9 mouse cellular contexts compared by ENCODE assay signal in genomic region chr4:40680250-40680860, GRCm38 (mm10). TPM values are rescaled to one million over a fixed set of nuclear protein-coding genes. Genes with fewer than 3 reads are reported as not detected.
DNase-seq lines count a peak whose midpoint lies in the region; ATAC-seq and TF ChIP-seq lines count a peak whose summit lies in the region.
"Had no signal": no experiment of that assay in that cellular context is flagged by ENCODE, and none has a peak within 500 bp of the region (broad histone marks: within the 10 kb centered on the region; RNA-seq: fewer than 3 reads in every experiment).

No protein-coding gene starts in this region.

- no peak overlapping the region for H3K4me2 ChIP-seq in forebrain, embryonic 16.5 days (ENCODE audit: low read length)
- H3K4me2 ChIP-seq in liver, postnatal 0 days (ENCODE audit: low read depth, low read length) = no peak overlapping the region

- H3K27me3 ChIP-seq in forebrain, embryonic 16.5 days (replicated peaks; ENCODE audit: control insufficient read depth, insufficient read depth, low read length) = no peaks in the 10 kb centered on the region
- H3K27me3 ChIP-seq in liver, postnatal 0 days (ENCODE audit: insufficient read depth, low read length) = no peaks in the 10 kb centered on the region

- no peaks in the 10 kb centered on the region for H3K9me3 ChIP-seq in forebrain, embryonic 16.5 days (ENCODE audit: control insufficient read depth, low read length)
- H3K9me3 ChIP-seq in liver, postnatal 0 days (ENCODE audit: low read length) = no peaks in the 10 kb centered on the region

- 54% methylated on average over 5 of the region's 5 CpGs for WGBS in forebrain, embryonic 16.5 days
- WGBS in liver, postnatal 0 days (ENCODE audit: insufficient replicate concordance) = 57% methylated on average over 5 of the region's 5 CpGs

- intact Hi-C loops in gastrocnemius, postnatal 14 days (cut with DNase I; ENCODE audit: low total_unique reads) = loop anchor here (5.0 kb wide), 1 partner anchor 378 kb away; no protein-coding TSS in a partner anchor

- 0 out of 2 replicates have a peak, but pooled peaks cover 3% of the 10 kb centered on the region for H3K36me3 ChIP-seq in forebrain, embryonic 16.5 days (ENCODE audit: control insufficient read depth, insufficient read depth)
- H3K36me3 ChIP-seq in liver, postnatal 0 days (replicated peaks; ENCODE audit: insufficient read depth, low read length) = no peaks in the 10 kb centered on the region

- no peak overlapping the region for H3K9ac ChIP-seq in forebrain, embryonic 16.5 days (replicated peaks; ENCODE audit: low read depth, low read length)
- H3K9ac ChIP-seq in liver, postnatal 0 days (replicated peaks) = no peak overlapping the region

- H3K4me3 ChIP-seq in forebrain, embryonic 16.5 days (replicated peaks; ENCODE audit: low read length) = no peak overlapping the region
- no peak overlapping the region for H3K4me3 ChIP-seq in liver, postnatal 0 days (ENCODE audit: low read depth, low read length)
- H3K4me3 ChIP-seq: erythroblast, embryonic 14.5 days had no signal

- no peak for TF ChIP-seq EP300 in liver, postnatal 0 days (IDR thresholded peaks at IDR 0.05; ENCODE audit: low read depth)

- TF ChIP-seq CTCF in liver, postnatal 0 days (IDR thresholded peaks at IDR 0.05; ENCODE audit: low read depth) = peak; percentile 92

- peak; percentile 32; the same call in 1 of the 2 replicates for ATAC-seq in forebrain, embryonic 16.5 days
- peak; percentile 47; the same call in 1 of the 2 replicates for ATAC-seq in liver, postnatal 0 days

- H3K4me1 ChIP-seq in forebrain, embryonic 16.5 days (replicated peaks; ENCODE audit: control insufficient read depth, insufficient read depth, low read length) = no peaks in the 10 kb centered on the region
- no peaks in the 10 kb centered on the region for H3K4me1 ChIP-seq in liver, postnatal 0 days (ENCODE audit: insufficient read depth)

- DNase-seq in gastrocnemius, adult 18-20 months (ENCODE audit: low spot score) = peak; percentile 18
- DNase-seq in gastrocnemius, postnatal 14 days = no peak
- peak; percentile 57 to 66 for DNase-seq in B cell, adult 2 months
- peak; percentile 87 for DNase-seq in ZHBTc4 (ENCODE audit: low read depth, low spot score)
- DNase-seq in liver, postnatal 0 days = peak; percentile 40
- peak; percentile 17 to 40 for DNase-seq in spleen, postnatal 36 days (ENCODE audit: low spot score in 2 of 2)
- no peak for DNase-seq in layer of hippocampus, postnatal 36 days

- H3K27ac ChIP-seq in forebrain, embryonic 16.5 days (ENCODE audit: low read length) = no peak overlapping the region
- H3K27ac ChIP-seq in liver, postnatal 0 days (ENCODE audit: low read depth) = no peak overlapping the region

RNA-seq across cellular contexts. Expression of gene Aptx, which starts 22.6 kb away (rescaled TPM):
- total RNA-seq in gastrocnemius, adult 18-20 months (2021) = 10 to 100 TPM; 15.2 to 15.4 TPM
- 10 to 100 TPM; 12.9 to 13.0 TPM for total RNA-seq in gastrocnemius, postnatal 14 days (2021)
- polyA plus RNA-seq in forebrain, embryonic 16.5 days (2015; fragmentation: Nextera tagmentation; extraction: Ambion mirVana) = 56.9 and 64.9 TPM in 2 replicates
- polyA plus RNA-seq in liver, postnatal 0 days (2015; fragmentation: Nextera tagmentation; extraction: Ambion mirVana) = 11.6 and 12.0 TPM in 2 replicates
- total RNA-seq in layer of hippocampus, postnatal 36 days (2021) = 10 to 100 TPM; 23.4 to 28.7 TPM

RNA-seq across cellular contexts. Expression of gene Dnaja1, which starts 41.6 kb away (rescaled TPM):
- total RNA-seq in gastrocnemius, adult 18-20 months (2021) = 10 to 100 TPM; 39.6 to 66.8 TPM
- total RNA-seq in gastrocnemius, postnatal 14 days (2021) = 10 to 100 TPM; 43.2 to 59.6 TPM
- 686 and 721 TPM in 2 replicates for polyA plus RNA-seq in forebrain, embryonic 16.5 days (2015; fragmentation: Nextera tagmentation; extraction: Ambion mirVana)
- 180 and 183 TPM in 2 replicates for polyA plus RNA-seq in liver, postnatal 0 days (2015; fragmentation: Nextera tagmentation; extraction: Ambion mirVana)
- total RNA-seq in layer of hippocampus, postnatal 36 days (2021) = 100 to 1,000 TPM; 368 to 372 TPM

Comparison
In these comparisons a context has a peak if more than half of its experiments do, and no peak if none do; other contexts are left out.
1. DNase-seq: peak in gastrocnemius, adult 18-20 months (single experiment), B cell, adult 2 months (2 of 2), ZHBTc4 (single experiment), liver, postnatal 0 days (single experiment) and spleen, postnatal 36 days (2 of 2); none in gastrocnemius, postnatal 14 days (single experiment) and layer of hippocampus, postnatal 36 days (0 of 2).
2. RNA of gene Dnaja1, which starts 41.6 kb away (total RNA-seq): 368 to 372 TPM in layer of hippocampus, postnatal 36 days; 39.6 to 66.8 TPM in gastrocnemius, adult 18-20 months and 43.2 to 59.6 TPM in gastrocnemius, postnatal 14 days; every median in the first group is over 4 times any median in the second.